Mouse (Mus musculus) embryonic facial prominence, embryonic 14.5 days (tissue): Measurements from ENCODE around the gene Ccnd2. TPM values are rescaled to one million over a fixed set of nuclear protein-coding genes. Genes with fewer than 3 reads are reported as not detected.

Experiments used
- ATAC-seq: fragments of 200-750 bp; cut with Nextera tagmentation; 2 replicates; pipeline ENCODE4 v1.8.0; 2017; ENCODE audit warnings: low read depth, moderate number of reproducible peaks, moderate TSS enrichment
- DNase-seq: peaks from one replicate; pipeline ENCODE4 v3.0.0-alpha.2; 2015; ENCODE audit warnings: low spot score
- H3K27ac ChIP-seq: fragments of 300-500 bp; sonication (generic); replicated peaks from 2 replicates; pipeline ENCODE4 v1.5.1; 2014; ENCODE audit warnings: low read depth, mild to moderate bottlenecking, low read length, moderate library complexity
- H3K27me3 ChIP-seq: fragments of 300-500 bp; sonication (generic); replicated peaks from 2 replicates; pipeline ENCODE4 v1.6.1; 2014; ENCODE audit warnings: low read length; ENCODE audit not compliant: control insufficient read depth, insufficient read depth
- H3K36me3 ChIP-seq: fragments of 300-500 bp; sonication (generic); 2 replicates; pipeline ENCODE4 v1.6.1; 2014; ENCODE audit warnings: low read length, mixed read lengths; ENCODE audit not compliant: control insufficient read depth, insufficient read depth
- H3K4me1 ChIP-seq: fragments of 300-500 bp; sonication (generic); 2 replicates; pipeline ENCODE4 v1.6.1; 2014; ENCODE audit warnings: antibody characterized with exemption, low read length; ENCODE audit not compliant: control insufficient read depth, insufficient read depth
- H3K4me2 ChIP-seq: fragments of 300-500 bp; sonication (generic); 2 replicates; pipeline ENCODE4 v1.6.1; 2014; ENCODE audit warnings: low read depth, mild to moderate bottlenecking, low read length, moderate library complexity, mixed read lengths
- H3K4me3 ChIP-seq: fragments of 300-500 bp; sonication (generic); 2 replicates; pipeline ENCODE4 v1.5.1; 2014; ENCODE audit warnings: low read depth, mild to moderate bottlenecking, low read length
- H3K9ac ChIP-seq: fragments of 300-500 bp; sonication (generic); 2 replicates; pipeline ENCODE4 v1.6.1; 2014; ENCODE audit warnings: low read depth, mild to moderate bottlenecking, low read length, moderate library complexity, mixed read lengths
- H3K9me3 ChIP-seq: fragments of 300-500 bp; sonication (generic); 2 replicates; pipeline ENCODE4 v1.6.1; 2016; ENCODE audit warnings: low read length; ENCODE audit not compliant: control insufficient read depth
- WGBS: fragments of 180-500 bp; shearing (Covaris S2); extraction: QIAGEN DNeasy Blood & Tissue Kit; methylation state at CpG from one replicate; pipeline ENCODE4 v1.1.7; 2014; 5-methylcytosine and 5-hydroxymethylcytosine counted together
- polyA plus RNA-seq: library from polyadenylated mRNA; unstranded; fragments of >200 nt; fragmentation: Nextera tagmentation; extraction: Ambion mirVana; gene quantifications from 2 replicates; pipeline ENCODE4 v1.2.1, GENCODE M21; 2014

Gene Ccnd2
- polyA plus RNA-seq = 757 and 796 TPM in 2 replicates

DNA sequence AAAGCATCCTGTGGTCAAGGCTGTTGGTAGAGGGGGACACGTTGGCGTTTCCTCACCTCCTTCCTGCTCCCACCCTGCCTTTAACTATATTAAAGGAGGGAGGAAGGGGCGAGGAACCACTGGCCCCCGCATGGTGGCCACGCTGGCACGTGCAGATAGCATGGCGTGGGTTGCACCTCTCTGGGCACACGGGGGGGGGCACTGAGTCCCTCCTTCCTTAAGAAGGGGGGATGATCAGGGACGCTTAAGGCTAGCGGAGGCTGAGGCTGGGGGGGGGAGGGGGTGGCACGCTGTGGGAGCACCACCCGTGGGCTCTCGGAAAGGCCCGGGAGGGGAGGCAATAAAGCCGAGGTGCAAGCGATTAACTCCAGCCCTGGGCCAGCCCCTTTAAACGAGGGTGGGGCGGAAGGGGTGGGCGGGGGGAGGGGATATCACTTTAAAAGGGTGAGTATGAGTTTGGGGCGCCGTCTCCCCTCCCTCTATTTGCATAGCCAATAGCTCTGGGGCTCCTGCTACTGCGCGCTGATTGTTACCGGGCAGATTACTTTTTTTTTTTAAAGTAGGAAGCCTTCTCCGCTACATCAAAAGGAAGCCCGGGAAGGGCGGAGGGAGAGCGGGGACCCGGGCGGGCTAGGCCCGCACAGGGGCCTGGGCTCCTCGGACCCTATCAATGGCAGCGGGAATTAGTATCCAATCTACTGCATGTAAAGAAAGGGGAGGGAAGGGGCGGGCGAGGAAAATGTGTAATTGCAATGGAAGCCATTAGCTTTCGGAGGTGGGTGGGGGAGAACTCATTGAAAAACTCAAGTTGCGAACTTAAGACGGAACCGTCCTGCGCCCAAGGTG lies at the start of gene Ccnd2:
Gene Ccnd2, minus strand, starts transcription at position 88 of the 846 bp plus-strand sequence.
- Histone ChIP-seq H3K9ac (peak within 1 kb of the TSS; percentile 70), H3K36me3 (no peaks in the 10 kb centered on the region)
- under 1% methylated on average over 37 of the region's 40 CpGs for WGBS

GRCm38 (mm10) chr6:127196985-127197384 lies 45.0 kb upstream of the Ccnd2 start:
- ATAC-seq = no peak
- DNase-seq = no peak
- Histone ChIP-seq H3K27me3 (no peaks in the 10 kb centered on the region), H3K4me3 (no peak overlapping the region), H3K36me3 (no peaks in the 10 kb centered on the region), H3K4me2 (no peak overlapping the region), H3K4me1 (no peaks in the 10 kb centered on the region), H3K9ac (no peak overlapping the region), H3K27ac (no peak overlapping the region), H3K9me3 (no peaks in the 10 kb centered on the region)
- WGBS = 81% methylated on average over 2 of the region's 2 CpGs

More for the DNA sequence above, at the start of gene Ccnd2:
- peak within 1 kb of the TSS; percentile 95 for H3K27ac ChIP-seq
- peak within 1 kb of the TSS; percentile 80 for H3K4me2 ChIP-seq
- H3K4me3 ChIP-seq = peak within 1 kb of the TSS; percentile 84
- peaks cover 22% of the 10 kb centered on the region for H3K4me1 ChIP-seq
- ATAC-seq (peak; percentile 80), DNase-seq (peak; percentile 96)
- H3K9me3 ChIP-seq = no peaks in the 10 kb centered on the region
- H3K27me3 ChIP-seq = no peaks in the 10 kb centered on the region

- no peak overlapping the region for H3K4me3 ChIP-seq
- no peak overlapping the region for H3K27ac ChIP-seq
- H3K27me3 ChIP-seq = no peaks in the 10 kb centered on the region
- no peak for ATAC-seq
- H3K4me1 ChIP-seq = peaks cover 23% of the 10 kb centered on the region
- H3K9me3 ChIP-seq = no peaks in the 10 kb centered on the region
- no peaks in the 10 kb centered on the region for H3K36me3 ChIP-seq
- no peak overlapping the region for H3K9ac ChIP-seq
- DNase-seq = no peak
- 81% methylated on average over 9 of the region's 12 CpGs for WGBS
- no peak overlapping the region for H3K4me2 ChIP-seq
These were observed 29.3 kb upstream of the Ccnd2 start for GRCm38 (mm10) chr6:127181296-127181695.

DNA sequence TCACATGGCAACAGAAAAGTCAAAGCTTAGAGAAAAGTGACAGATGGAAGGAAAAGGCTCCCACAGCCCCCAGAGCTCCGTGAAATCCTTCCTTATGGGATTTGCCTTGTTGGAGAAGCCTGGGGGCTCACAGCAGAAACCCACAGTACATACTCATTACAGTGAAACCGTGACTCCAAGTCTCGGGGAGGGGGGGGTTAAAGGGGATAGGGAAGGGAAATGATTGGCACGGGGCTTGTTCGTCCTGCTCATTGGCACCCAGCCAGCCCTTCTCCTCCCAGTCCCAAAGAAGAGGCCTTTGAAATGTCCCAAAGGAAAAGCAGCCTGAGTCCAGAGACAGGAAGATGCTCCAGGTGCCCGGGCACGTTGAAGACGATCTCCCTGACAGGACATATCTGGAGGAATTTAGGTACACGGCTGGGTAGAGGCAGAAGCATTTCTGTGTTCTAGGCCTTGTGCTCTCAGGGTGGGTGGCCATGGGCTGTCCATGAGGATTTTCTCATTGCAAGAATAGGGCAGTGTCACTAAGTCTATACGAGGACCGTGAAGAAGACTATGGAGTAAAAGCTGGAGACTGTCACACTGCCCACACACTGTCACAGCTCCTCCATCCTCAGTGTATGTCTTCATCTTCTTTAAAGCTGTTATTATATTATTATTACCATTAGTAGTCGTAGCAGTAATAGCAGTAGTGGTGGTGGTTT lies 27.2 kb upstream of the Ccnd2 start:
- H3K9me3 ChIP-seq = no peaks in the 10 kb centered on the region
- H3K27ac ChIP-seq = no peak overlapping the region
- DNase-seq (peak; percentile 54), ATAC-seq (peak; percentile 57; the same call in 1 of the 2 replicates)
- H3K27me3 ChIP-seq = no peaks in the 10 kb centered on the region
- H3K36me3 ChIP-seq = no peaks in the 10 kb centered on the region
- no peak overlapping the region for H3K9ac ChIP-seq
- H3K4me3 ChIP-seq = no peak overlapping the region
- 31% methylated on average over 12 of the region's 12 CpGs for WGBS
- H3K4me2 ChIP-seq = no peak overlapping the region
- peaks cover 18% of the 10 kb centered on the region for H3K4me1 ChIP-seq

GRCm38 (mm10) chr6:127177962-127178361 lies 26.0 kb upstream of the Ccnd2 start:
- DNase-seq (no peak), ATAC-seq (no peak)
- Histone ChIP-seq H3K4me1 (peaks cover 18% of the 10 kb centered on the region), H3K9ac (no peak overlapping the region), H3K4me3 (no peak overlapping the region), H3K27ac (no peak overlapping the region; the same call in 1 of the 2 replicates), H3K9me3 (no peaks in the 10 kb centered on the region), H3K4me2 (no peak overlapping the region), H3K27me3 (no peaks in the 10 kb centered on the region), H3K36me3 (no peaks in the 10 kb centered on the region)
- 45% methylated on average over 7 of the region's 7 CpGs for WGBS

- DNase-seq (peak; percentile 39), ATAC-seq (no peak; the same call in 1 of the 2 replicates)
- Histone ChIP-seq H3K4me1 (peaks cover 18% of the 10 kb centered on the region), H3K9me3 (no peaks in the 10 kb centered on the region), H3K4me3 (no peak overlapping the region), H3K36me3 (no peaks in the 10 kb centered on the region), H3K9ac (no peak overlapping the region), H3K27ac (no peak overlapping the region), H3K27me3 (no peaks in the 10 kb centered on the region), H3K4me2 (no peak overlapping the region)
- 42% methylated on average over 4 of the region's 4 CpGs for WGBS
These were observed 25.4 kb upstream of the Ccnd2 start for GRCm38 (mm10) chr6:127177441-127177840.

- WGBS = 79% methylated on average over 11 of the region's 11 CpGs
- no peaks in the 10 kb centered on the region for H3K36me3 ChIP-seq
- H3K9me3 ChIP-seq = no peaks in the 10 kb centered on the region
- ATAC-seq = no peak
- no peak overlapping the region for H3K9ac ChIP-seq
- no peaks in the 10 kb centered on the region for H3K27me3 ChIP-seq
- DNase-seq = no peak
- H3K4me1 ChIP-seq = 0 out of 2 replicates have a peak, but pooled peaks cover under 1% of the 10 kb centered on the region
- no peak overlapping the region for H3K27ac ChIP-seq
- H3K4me2 ChIP-seq = no peak overlapping the region
- H3K4me3 ChIP-seq = no peak overlapping the region
These were observed 20.5 kb upstream of the Ccnd2 start for GRCm38 (mm10) chr6:127172461-127172860.

- DNase-seq (no peak), ATAC-seq (no peak)
- Histone ChIP-seq H3K36me3 (no peaks in the 10 kb centered on the region), H3K9ac (no peak overlapping the region), H3K9me3 (no peaks in the 10 kb centered on the region), H3K4me3 (no peak overlapping the region), H3K27ac (no peak overlapping the region), H3K27me3 (no peaks in the 10 kb centered on the region), H3K4me2 (no peak overlapping the region), H3K4me1 (no peaks in the 10 kb centered on the region)
- 80% methylated on average over 8 of the region's 8 CpGs for WGBS
These were observed 18.7 kb upstream of the Ccnd2 start for GRCm38 (mm10) chr6:127170734-127171133.
